Mouse (Mus musculus) G1E (cell line): Measurements from ENCODE around the gene Agbl4.

ENCODE experiments used
- CTCF ChIP-seq: IDR thresholded peaks from 2 replicates; pipeline ENCODE4 v1.5.1; 2012; ENCODE audit warnings: low read depth, low read length, inconsistent platforms, mixed read lengths
- POLR2AphosphoS5 ChIP-seq: IDR thresholded peaks from 2 replicates; pipeline ENCODE4 v1.6.1; 2012; ENCODE audit warnings: low read depth, low read length, inconsistent platforms; ENCODE audit not compliant: insufficient replicate concordance

DNA sequence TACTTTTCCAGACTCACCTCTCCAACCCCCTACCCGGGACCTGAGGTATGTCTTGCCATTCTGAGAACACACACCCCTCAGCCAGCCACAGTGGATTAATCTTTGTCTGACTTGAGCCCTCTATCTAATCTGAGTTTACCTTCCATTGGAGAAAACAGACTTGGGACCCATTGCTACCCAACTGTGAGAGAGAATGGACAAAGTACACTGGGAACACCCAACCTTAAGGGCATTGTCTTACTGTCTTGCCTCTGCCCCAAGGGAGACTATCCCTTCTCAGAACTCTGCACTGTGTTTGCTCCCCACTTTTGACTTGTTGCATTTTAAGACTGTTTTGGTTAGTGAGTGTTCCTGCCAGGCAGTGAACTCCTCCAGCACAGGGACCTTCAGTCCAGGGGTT lies 1022.0 kb downstream of the Agbl4 start:
- TF ChIP-seq CTCF (no peak), POLR2AphosphoS5 (no peak)
